Mouse (Mus musculus) limb, embryonic 10.5 days (tissue): ENCODE measurements at regions not wholly inside any gene's neighbourhood (a gene's known extent, or its start where the extent isn't known, plus 50 kb on each side); places are given as distances from the start of the nearest gene placed in this dataset.

ENCODE experiments used
- DNase-seq: peaks from one replicate; pipeline ENCODE4 v3.0.0-alpha.2; 2017; ENCODE audit warnings: low spot score
- H3K27ac ChIP-seq: fragments of 300-500 bp; sonication (generic); 2 replicates; pipeline ENCODE4 v1.5.1; 2016; ENCODE audit warnings: mild to moderate bottlenecking
- H3K27me3 ChIP-seq: fragments of 300-500 bp; sonication (generic); 2 replicates; pipeline ENCODE4 v1.6.1; 2016; ENCODE audit warnings: low read depth, mild to moderate bottlenecking; ENCODE audit not compliant: poor library complexity, severe bottlenecking
- H3K36me3 ChIP-seq: fragments of 300-500 bp; sonication (generic); 2 replicates; pipeline ENCODE4 v1.6.1; 2016; ENCODE audit warnings: mild to moderate bottlenecking, moderate library complexity
- H3K4me1 ChIP-seq: fragments of 300-500 bp; sonication (generic); 2 replicates; pipeline ENCODE4 v1.6.1; 2016
- H3K4me3 ChIP-seq: fragments of 300-500 bp; sonication (generic); 2 replicates; pipeline ENCODE4 v1.5.1; 2016; ENCODE audit warnings: mild to moderate bottlenecking, moderate library complexity
- H3K9me3 ChIP-seq: fragments of 300-500 bp; sonication (generic); replicated peaks from 2 replicates; pipeline ENCODE4 v1.6.1; 2016; ENCODE audit warnings: mild to moderate bottlenecking
- WGBS: fragments of 180-500 bp; shearing (Covaris S2); methylation state at CpG from one replicate; pipeline ENCODE4 v1.1.7; 2016; 5-methylcytosine and 5-hydroxymethylcytosine counted together

GRCm38 (mm10) chr17:76205082-76205481, 653.3 kb upstream of the Fam98a start:
- no peak for DNase-seq
- Histone ChIP-seq H3K36me3 (no peaks in the 10 kb centered on the region), H3K27ac (no peak overlapping the region), H3K27me3 (no peaks in the 10 kb centered on the region), H3K9me3 (no peaks in the 10 kb centered on the region), H3K4me1 (no peaks in the 10 kb centered on the region), H3K4me3 (no peak overlapping the region)

GRCm38 (mm10) chr17:76184813-76185212, 633.1 kb upstream of the Fam98a start:
- H3K9me3 ChIP-seq, result no peaks in the 10 kb centered on the region
- H3K27ac ChIP-seq, result no peak overlapping the region
- H3K36me3 ChIP-seq, result no peaks in the 10 kb centered on the region
- WGBS, result 68% methylated on average over 2 of the region's 2 CpGs
- no peaks in the 10 kb centered on the region for H3K27me3 ChIP-seq
- no peaks in the 10 kb centered on the region for H3K4me1 ChIP-seq
- H3K4me3 ChIP-seq, result no peak overlapping the region
- no peak for DNase-seq

- no peak for DNase-seq
- Histone ChIP-seq H3K36me3 (no peaks in the 10 kb centered on the region), H3K27ac (no peak overlapping the region), H3K9me3 (no peaks in the 10 kb centered on the region), H3K4me3 (no peak overlapping the region), H3K4me1 (no peaks in the 10 kb centered on the region), H3K27me3 (no peaks in the 10 kb centered on the region)
Measured at GRCm38 (mm10) chr17:76136660-76137495, 585.1 kb upstream of the Fam98a start.

- 70% methylated on average over 3 of the region's 3 CpGs for WGBS
- Histone ChIP-seq H3K27ac (no peak overlapping the region), H3K4me3 (no peak overlapping the region), H3K4me1 (no peaks in the 10 kb centered on the region), H3K27me3 (no peaks in the 10 kb centered on the region), H3K36me3 (no peaks in the 10 kb centered on the region), H3K9me3 (no peaks in the 10 kb centered on the region)
- DNase-seq, result no peak
Measured at GRCm38 (mm10) chr17:76134030-76134429, 582.3 kb upstream of the Fam98a start.

- Histone ChIP-seq H3K4me1 (no peaks in the 10 kb centered on the region), H3K27ac (no peak overlapping the region), H3K4me3 (no peak overlapping the region), H3K9me3 (no peaks in the 10 kb centered on the region), H3K27me3 (no peaks in the 10 kb centered on the region), H3K36me3 (no peaks in the 10 kb centered on the region)
- DNase-seq, result no peak
- WGBS, result 97% methylated on average over 5 of the region's 5 CpGs
Measured at GRCm38 (mm10) chr17:76125260-76125659, 573.5 kb upstream of the Fam98a start.

- no peaks in the 10 kb centered on the region for H3K36me3 ChIP-seq
- H3K4me3 ChIP-seq, result no peak overlapping the region
- no peaks in the 10 kb centered on the region for H3K27me3 ChIP-seq
- no peak for DNase-seq
- no peak overlapping the region for H3K27ac ChIP-seq
- H3K4me1 ChIP-seq, result no peaks in the 10 kb centered on the region
- H3K9me3 ChIP-seq, result no peaks in the 10 kb centered on the region
- WGBS, result 77% methylated on average over 9 of the region's 9 CpGs
Measured at GRCm38 (mm10) chr17:76111315-76112195, 559.8 kb upstream of the Fam98a start.

GRCm38 (mm10) chr17:76110856-76111255, 559.1 kb upstream of the Fam98a start:
- H3K9me3 ChIP-seq, result no peaks in the 10 kb centered on the region
- no peak for DNase-seq
- H3K36me3 ChIP-seq, result no peaks in the 10 kb centered on the region
- H3K4me1 ChIP-seq, result no peaks in the 10 kb centered on the region
- H3K27me3 ChIP-seq, result no peaks in the 10 kb centered on the region
- WGBS, result 100% methylated on average over 1 of the region's 1 CpGs
- H3K27ac ChIP-seq, result no peak overlapping the region
- no peak overlapping the region for H3K4me3 ChIP-seq

- WGBS, result 89% methylated on average over 3 of the region's 3 CpGs
- H3K9me3 ChIP-seq, result no peaks in the 10 kb centered on the region
- H3K27me3 ChIP-seq, result no peaks in the 10 kb centered on the region
- DNase-seq, result no peak
- H3K4me1 ChIP-seq, result no peaks in the 10 kb centered on the region
- H3K4me3 ChIP-seq, result no peak overlapping the region
- no peaks in the 10 kb centered on the region for H3K36me3 ChIP-seq
- H3K27ac ChIP-seq, result no peak overlapping the region
Measured at GRCm38 (mm10) chr17:76083536-76083935, 531.8 kb upstream of the Fam98a start.

GRCm38 (mm10) chr17:76081780-76082179, 530.0 kb upstream of the Fam98a start:
- H3K4me1 ChIP-seq, result no peaks in the 10 kb centered on the region
- no peaks in the 10 kb centered on the region for H3K27me3 ChIP-seq
- H3K9me3 ChIP-seq, result no peaks in the 10 kb centered on the region
- no peaks in the 10 kb centered on the region for H3K36me3 ChIP-seq
- 85% methylated on average over 2 of the region's 2 CpGs for WGBS
- H3K27ac ChIP-seq, result no peak overlapping the region
- no peak overlapping the region for H3K4me3 ChIP-seq
- no peak for DNase-seq

GRCm38 (mm10) chr17:76046438-76046837, 494.7 kb upstream of the Fam98a start:
- WGBS, result 81% methylated on average over 1 of the region's 1 CpGs
- no peak overlapping the region for H3K4me3 ChIP-seq
- DNase-seq, result no peak
- no peaks in the 10 kb centered on the region for H3K36me3 ChIP-seq
- no peaks in the 10 kb centered on the region for H3K27me3 ChIP-seq
- H3K27ac ChIP-seq, result no peak overlapping the region
- no peaks in the 10 kb centered on the region for H3K4me1 ChIP-seq
- H3K9me3 ChIP-seq, result no peaks in the 10 kb centered on the region

GRCm38 (mm10) chr17:76032710-76033109, 481.0 kb upstream of the Fam98a start:
- no peak overlapping the region for H3K27ac ChIP-seq
- H3K4me3 ChIP-seq, result no peak overlapping the region
- no peaks in the 10 kb centered on the region for H3K9me3 ChIP-seq
- 83% methylated on average over 1 of the region's 1 CpGs for WGBS
- no peaks in the 10 kb centered on the region for H3K36me3 ChIP-seq
- no peak for DNase-seq
- no peaks in the 10 kb centered on the region for H3K4me1 ChIP-seq
- H3K27me3 ChIP-seq, result no peaks in the 10 kb centered on the region

- H3K27me3 ChIP-seq, result no peaks in the 10 kb centered on the region
- H3K4me1 ChIP-seq, result no peaks in the 10 kb centered on the region
- no peak for DNase-seq
- no peak overlapping the region for H3K4me3 ChIP-seq
- no peak overlapping the region for H3K27ac ChIP-seq
- WGBS, result 86% methylated on average over 1 of the region's 1 CpGs
- no peaks in the 10 kb centered on the region for H3K9me3 ChIP-seq
- no peaks in the 10 kb centered on the region for H3K36me3 ChIP-seq
Measured at GRCm38 (mm10) chr17:76008011-76008410, 456.3 kb upstream of the Fam98a start.

- Histone ChIP-seq H3K27me3 (no peaks in the 10 kb centered on the region), H3K4me1 (no peaks in the 10 kb centered on the region)
- DNase-seq, result no peak
Measured at GRCm38 (mm10) chr17:76002836-76003235, 451.1 kb upstream of the Fam98a start.

More at GRCm38 (mm10) chr17:76002836-76003235, 451.1 kb upstream of the Fam98a start:
- H3K36me3 ChIP-seq, result no peaks in the 10 kb centered on the region
- no peak overlapping the region for H3K4me3 ChIP-seq
- H3K27ac ChIP-seq, result no peak overlapping the region
- no peaks in the 10 kb centered on the region for H3K9me3 ChIP-seq
